Mouse (Mus musculus) kidney, postnatal 36 days (tissue): ENCODE measurements at regions not wholly inside any gene's neighbourhood (a gene's known extent, or its start where the extent isn't known, plus 50 kb on each side); places are given as distances from the start of the nearest gene placed in this dataset.
"Not testable (repeated sequence)": the region's sequence is repeated elsewhere in the genome, so short reads cannot be mapped to it uniquely, and the experiment has no call there.

Experiments used
- DNase-seq, 2 experiments: peaks; one replicate each; pipeline ENCODE4 v3.0.0; 2021 to 2022; ENCODE audit warnings: mixed read lengths in 2 of 2

DNA sequence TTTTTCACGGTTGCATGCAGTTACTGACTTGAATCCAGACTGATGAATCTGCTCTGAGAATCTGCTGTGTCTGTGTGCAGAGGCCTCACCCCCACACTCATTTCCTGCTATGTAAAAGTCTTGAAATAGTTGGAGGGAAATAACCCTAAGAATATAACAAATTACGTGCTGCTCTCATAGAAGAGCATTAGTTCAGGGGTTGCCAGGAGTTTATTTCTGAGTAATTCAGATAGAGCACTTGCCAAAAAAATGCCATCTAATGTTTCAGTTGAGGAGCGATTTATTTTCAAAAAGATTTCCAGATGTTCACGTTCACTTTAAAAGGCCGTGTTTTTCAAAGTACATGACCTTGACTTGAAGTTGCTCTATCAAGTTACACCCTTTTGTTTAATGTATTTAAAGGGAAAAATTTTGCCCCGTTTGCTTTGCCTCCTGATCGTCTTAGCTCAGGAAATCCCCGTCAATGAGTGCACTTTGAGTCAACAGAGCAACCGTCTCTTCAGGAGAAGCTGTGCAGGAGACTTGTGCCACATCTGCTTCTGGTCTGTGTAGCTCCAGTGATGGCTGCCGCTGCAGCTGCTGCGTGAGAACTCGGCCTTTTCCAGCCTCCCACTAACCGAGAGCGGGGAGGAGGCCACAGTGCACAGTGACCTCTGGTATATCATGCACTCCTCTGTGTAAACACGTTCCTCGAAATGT is 50.9 kb upstream of the Sec61g start:
- DNase-seq = peak in 1 of 2 experiments; percentile 22

DNA sequence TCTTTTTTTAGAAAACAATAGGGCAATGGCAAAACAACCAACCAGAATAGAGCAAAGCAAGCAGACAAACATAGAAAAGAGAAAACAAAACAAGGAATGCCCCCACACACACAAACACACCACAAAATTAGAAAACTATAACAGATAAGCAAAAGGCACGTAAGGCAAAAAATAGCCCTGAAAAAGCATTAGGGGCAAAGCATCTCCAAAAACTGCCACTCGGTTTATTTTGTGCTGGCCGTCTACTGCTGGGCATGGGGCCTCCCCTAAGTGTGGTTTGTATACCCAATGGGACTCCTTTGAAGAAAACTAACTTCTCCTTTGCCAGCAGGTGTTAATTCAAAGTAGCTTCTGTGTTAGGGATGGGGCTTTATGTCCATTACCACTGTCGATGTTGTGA is 53.4 kb upstream of the Sec61g start:
- no peak for DNase-seq

DNA sequence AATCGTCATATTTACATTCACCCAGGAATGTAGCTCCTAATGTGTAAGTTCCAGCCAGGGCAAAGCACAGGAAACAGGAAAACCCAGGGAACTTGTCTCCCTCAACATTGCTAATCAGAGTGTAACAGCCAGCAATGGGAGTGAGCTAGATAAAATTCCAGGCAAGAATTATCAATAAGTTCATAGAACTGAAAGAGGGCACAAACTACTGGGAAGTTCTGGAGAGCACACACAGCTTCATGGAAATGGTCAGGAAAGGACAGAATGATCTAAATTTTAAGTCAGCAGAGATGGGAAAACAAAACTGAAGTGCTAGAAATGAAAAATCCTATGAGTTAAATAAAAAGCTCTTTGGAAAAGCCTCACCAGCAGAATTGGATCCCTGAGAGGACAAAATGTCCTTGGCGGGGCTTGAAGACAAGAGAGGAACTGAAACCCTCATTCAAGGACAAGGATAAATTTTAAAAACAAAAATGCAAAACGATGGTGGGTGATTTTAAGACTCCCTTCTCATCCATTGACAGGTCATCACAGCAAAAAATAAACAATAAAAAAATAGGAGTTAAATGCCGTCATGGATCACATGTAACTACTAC is 80.9 kb upstream of the Sec61g start:
- peak in 1 of 2 experiments; percentile 8 for DNase-seq

GRCm38 (mm10) chr11:16590541-16590940 is 82.3 kb upstream of the Sec61g start:
- no peak for DNase-seq

DNA sequence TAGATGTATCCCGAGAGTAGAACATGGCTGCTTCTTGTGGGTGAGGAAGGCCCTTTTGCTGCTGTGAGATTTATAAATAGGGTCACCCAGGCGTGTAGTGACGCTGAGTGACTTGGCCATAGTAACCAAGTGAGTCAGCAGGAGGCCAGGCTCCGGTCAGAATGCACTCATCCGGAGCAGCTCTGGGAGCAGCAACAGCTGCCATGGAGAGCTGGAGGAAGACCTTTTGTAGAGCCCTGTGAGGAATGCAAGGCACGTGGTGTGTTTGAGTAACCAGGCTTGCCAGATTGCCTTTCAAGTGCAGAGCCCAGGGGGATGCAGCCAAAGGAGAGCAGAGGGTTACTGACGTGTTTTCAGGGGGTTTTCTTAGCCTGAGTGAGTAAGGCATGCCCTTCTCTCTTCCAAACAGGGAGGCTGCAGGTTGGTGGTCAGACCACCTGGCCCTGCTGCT is 83.2 kb upstream of the Sec61g start:
- peak; percentile 84 to 95 for DNase-seq

- peak in 1 of 2 experiments; percentile 8 for DNase-seq
Observed at GRCm38 (mm10) chr11:16592006-16592405, 83.7 kb upstream of the Sec61g start.

- DNase-seq = no peak
Observed at GRCm38 (mm10) chr11:16592766-16593165, 84.5 kb upstream of the Sec61g start.

DNA sequence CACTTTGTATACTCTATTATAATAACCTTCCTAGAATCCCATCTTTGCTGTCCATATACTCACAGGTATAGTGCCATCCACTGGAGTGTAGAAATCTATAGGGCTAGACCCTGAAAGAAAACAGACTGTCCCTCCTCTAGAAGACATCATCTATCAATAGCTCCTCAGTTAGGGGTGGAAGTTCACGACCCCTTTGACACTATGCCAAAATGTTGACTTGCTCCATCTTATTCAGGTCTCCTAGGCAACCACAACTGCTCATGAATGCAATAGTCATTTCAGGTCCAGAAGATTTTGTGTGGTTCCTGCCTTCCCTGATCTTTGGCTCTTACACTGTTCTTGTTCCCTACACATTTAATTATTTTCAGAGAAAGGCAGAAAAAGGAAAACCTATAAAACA is 86.5 kb upstream of the Sec61g start:
- no peak for DNase-seq

- DNase-seq = peak in 1 of 2 experiments; percentile 4
Observed at GRCm38 (mm10) chr11:16597038-16597830, 89.0 kb upstream of the Sec61g start.

- no peak for DNase-seq
Observed at GRCm38 (mm10) chr11:16602947-16603346, 94.7 kb upstream of the Sec61g start.

GRCm38 (mm10) chr11:16606435-16607214 is 98.3 kb upstream of the Sec61g start:
- no peak for DNase-seq

DNA sequence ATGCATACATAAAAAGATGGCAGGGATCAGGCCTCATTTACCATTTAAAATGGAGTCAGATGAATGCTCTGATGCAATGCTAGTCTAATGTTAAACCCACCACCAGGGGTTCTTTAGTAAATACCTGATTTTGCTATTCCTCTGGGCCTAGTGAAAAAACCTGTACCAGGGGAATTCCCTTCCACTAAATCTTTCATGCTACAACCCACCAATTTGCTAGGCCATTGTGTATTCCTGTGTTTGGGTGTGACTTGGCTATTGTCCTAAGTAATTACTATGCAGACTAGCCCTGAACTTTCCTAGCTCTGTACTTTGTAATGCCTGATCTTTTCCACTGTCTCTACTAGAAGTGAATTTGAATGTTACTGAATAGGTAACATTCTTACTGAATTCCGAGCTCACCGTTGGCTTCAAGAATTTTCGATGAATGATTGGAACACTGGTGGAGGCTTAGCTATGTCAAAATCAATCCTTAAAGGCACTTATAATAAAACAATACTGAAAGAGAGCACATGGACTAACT is 99.7 kb upstream of the Sec61g start:
- not testable (repeated sequence) for DNase-seq

DNA sequence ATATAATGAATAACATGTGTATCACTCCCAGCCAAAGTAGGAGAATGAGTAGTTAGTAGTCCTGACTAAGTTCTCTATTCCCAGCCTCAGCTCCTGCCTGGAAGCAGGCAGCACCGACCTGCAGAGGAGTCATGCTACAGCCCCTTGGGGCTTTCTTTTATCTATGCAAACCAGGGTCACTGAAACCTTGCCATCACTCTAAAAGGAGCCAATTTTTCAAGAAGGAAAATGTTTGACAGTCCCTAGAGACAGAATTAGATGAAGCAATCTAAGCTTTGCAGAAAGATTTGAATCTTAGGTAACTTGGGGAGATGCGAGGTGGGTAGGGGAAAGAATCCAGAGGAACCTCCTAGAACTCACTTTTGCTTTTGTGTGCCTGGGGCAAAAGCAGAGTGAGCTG is 103.5 kb upstream of the Sec61g start:
- DNase-seq = no peak

GRCm38 (mm10) chr11:16612524-16612923 is 104.2 kb upstream of the Sec61g start:
- DNase-seq = no peak

DNA sequence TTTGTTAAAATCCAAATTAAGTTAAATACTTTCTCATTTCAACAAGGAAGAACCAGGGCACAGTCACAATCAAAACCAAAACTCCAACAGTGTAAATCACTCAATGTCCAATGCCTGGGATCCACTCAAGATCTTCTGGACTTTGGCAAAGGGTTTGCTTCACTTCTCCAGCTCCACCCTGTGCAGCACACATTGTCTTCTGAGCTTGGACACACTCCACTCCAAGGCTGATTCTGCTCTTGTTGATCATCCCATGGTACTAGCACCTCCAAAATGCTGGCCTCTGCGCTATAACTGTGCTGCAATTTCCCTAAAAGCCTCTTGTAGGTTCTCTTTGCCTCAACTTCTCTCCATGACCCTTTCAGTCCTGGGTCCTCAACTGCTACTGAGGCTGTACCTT is 111.5 kb upstream of the Sec61g start:
- no peak for DNase-seq

DNA sequence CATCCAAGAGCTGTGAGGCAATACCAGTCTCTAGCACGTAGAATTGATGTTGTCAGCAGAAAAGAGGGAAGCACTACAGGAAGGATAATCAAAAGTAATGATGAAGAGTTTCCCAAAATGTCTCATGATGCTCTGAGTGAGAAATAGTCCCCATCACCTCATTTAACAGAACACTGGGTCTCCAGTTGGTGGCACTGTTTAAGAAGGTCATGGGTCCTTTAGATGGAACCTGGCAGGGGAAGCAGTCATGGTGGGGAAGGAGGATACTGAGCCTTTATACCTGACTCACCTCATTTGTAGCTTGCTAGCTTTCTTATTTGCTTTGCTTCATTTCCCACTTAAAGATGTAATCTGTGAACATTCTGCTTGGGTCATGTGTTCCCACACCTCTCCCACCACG is 115.4 kb upstream of the Sec61g start:
- DNase-seq = no peak

GRCm38 (mm10) chr11:16627294-16628085 is 119.2 kb upstream of the Sec61g start:
- no peak for DNase-seq

GRCm38 (mm10) chr11:16629410-16630129 is 121.3 kb upstream of the Sec61g start:
- DNase-seq = no peak

DNA sequence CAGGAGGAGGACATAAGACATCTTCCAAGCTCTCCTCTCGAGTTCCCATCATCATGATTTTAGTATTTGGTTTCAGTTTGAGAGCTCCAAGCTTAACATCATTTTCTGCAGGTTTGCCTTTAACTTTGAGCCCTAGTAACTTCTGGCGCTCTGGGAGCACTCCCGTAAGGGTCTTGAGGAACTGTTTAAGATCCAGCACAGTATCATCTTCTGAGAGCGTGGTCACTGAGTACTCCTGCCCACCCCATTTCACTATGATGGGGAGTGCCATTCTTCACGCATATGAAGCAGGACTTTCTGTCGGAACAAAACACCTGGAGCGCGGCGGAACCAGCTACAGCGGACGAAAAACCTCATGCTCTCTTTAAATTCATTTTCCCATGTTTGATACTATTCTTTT is 116.2 kb upstream of the Egfr start:
- DNase-seq = not testable (repeated sequence)

GRCm38 (mm10) chr11:16637679-16638078 is 114.3 kb upstream of the Egfr start:
- DNase-seq = no peak

DNA sequence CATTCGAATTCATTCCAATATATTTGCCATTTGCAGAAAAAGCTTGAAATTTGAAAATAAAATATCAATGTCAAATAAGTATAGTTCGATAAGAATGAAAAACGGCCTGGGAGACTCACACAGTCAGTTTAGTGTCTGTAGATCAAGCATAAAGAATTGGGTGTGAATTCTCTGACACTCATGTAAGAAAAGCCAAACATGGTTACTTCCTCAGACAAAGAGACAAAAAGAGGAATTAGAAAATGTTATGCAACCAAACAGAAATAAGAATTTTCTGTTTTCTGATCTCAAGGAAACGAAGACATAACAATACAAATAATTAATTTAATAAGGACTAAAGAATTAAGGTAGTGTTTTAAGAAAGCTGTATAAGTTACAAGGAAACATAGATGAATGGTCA is 113.7 kb upstream of the Egfr start:
- no peak for DNase-seq
